Mouse (Mus musculus): ENCODE measurements around the gene Hexb. TPM values are rescaled to one million over a fixed set of nuclear protein-coding genes. Genes with fewer than 3 reads are reported as not detected.
"Not testable (repeated sequence)": the region's sequence is repeated elsewhere in the genome, so short reads cannot be mapped to it uniquely, and the experiment has no call there.

Gene Hexb
- total RNA-seq, 2 experiments from 2014 or later = 117 to 122 TPM

- DNase-seq = no peak
Measured at GRCm38 (mm10) chr13:97180113-97180828, 17.9 kb downstream of the Hexb start.

- no peak for DNase-seq
Measured at GRCm38 (mm10) chr13:97178943-97179342, 19.2 kb downstream of the Hexb start.

DNA sequence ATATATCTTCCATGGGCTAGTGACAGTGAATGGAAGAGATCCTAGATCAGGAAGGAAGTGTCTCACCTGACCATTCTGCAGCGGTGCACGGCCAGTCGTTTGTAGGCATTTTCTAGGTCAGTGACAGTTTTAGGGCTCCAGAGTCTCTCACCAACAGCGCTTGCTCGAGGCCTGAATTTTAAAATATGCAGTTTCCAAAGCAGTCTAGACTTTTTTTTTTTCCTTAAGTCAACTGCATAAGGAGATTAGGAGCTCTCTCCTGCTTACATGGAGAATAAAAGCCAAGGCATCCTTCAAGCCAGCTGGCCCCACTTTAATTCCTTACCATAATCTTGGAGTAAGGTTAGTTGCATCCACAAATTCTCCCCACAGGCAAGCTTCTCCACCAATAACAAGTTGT is 21.4 kb downstream of the Hexb start:
- no peak for DNase-seq

GRCm38 (mm10) chr13:97175520-97176264 is 22.5 kb downstream of the Hexb start:
- DNase-seq = no peak

GRCm38 (mm10) chr13:97145834-97146233 is 52.3 kb downstream of the Hexb start:
- no peak for DNase-seq

DNA sequence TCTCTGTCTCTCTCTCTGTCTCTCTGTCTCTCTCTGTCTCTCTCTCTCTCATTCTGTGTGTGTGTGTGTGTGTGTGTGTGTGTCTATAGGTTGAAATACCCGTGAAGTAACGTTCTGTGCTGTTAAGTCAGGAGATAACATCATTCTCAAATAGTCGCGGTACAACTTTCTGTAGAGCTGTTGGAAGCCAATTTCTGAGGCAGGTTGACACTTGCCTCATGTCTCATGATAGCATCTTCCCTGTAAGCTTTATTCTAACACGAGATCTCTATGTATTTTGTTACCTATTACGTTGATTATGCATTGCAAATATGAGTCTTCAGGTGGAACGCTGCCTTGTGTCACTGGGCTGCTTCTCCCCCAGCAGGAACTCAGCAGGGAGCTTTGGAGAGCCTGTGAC is 55.8 kb downstream of the Hexb start:
- DNase-seq = no peak

DNA sequence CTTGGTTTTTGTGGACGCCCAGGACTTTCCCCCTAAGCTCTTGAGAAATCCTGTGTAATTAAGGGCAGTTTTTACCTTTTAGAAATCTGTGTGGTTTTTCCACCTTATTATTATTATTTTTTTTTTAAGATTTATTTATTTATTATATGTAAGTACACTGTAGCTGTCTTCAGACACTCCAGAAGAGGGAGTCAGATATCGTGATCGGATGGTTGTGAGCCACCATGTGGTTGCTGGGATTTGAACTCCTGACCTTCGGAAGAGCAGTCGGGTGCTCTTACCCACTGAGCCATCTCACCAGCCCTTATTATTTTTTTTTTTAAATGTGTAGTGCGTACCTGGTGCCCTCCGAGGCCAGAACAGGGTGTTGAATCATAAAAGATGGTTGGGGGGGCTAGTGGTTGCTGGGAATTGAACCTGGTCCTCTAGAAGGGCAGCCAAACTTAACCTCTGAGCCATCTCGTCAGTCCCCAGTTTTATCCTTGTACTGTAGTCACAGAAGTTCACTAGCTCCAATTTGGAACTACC is 59.7 kb downstream of the Hexb start:
- DNase-seq = not testable (repeated sequence)

DNA sequence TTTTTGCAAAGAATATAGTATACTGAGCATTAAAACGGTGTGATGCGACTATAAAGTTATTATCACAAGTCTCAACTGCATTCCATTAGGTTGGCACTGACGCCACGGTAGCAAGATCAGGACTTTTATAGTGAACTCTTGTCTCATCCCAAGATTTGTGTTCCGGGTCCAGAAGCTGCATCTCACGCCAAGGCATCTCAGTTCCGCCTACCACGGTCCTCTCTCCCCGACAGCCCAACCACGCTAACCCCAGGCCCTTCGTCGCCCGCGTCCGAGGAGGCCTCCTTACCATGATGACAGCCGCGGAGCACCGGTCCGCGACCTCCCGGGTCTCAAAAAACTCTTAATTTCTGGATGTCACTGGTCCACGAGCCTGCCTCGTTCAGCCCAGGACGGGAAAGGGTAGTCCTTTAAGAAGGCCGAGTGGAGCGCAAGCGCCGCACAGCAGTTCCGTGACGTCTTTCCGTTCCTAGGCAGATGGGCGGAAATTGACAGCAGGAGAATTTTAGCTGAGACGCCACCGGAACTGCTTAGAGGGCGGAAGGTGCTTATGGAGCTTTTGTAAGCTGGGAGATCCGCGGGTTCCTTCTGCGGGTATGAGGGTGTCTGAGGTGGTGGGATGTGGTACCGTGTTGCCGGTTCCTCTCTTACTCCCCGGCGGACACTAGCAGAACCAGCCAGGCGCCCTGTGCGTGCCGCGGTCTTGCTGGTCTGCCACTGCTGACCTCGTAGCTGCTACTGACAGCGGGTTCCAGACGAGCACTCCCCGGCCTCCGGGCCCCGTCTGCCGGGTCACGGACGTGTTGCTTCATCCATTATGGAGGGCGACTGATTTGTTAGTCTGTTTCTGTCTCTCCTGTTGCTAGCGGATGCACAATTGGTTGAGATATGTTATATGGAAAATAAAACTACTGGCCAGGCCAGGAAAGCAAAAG is 60.4 kb downstream of the Hexb start, which contains the start of the genes Gfm2 and Nsa2:
Gene Gfm2, plus strand, starts transcription at position 472 of the 935 bp plus-strand sequence.
Gene Nsa2, minus strand, starts transcription at position 472 of the 935 bp plus-strand sequence.
- DNase-seq = peak; percentile 91

DNA sequence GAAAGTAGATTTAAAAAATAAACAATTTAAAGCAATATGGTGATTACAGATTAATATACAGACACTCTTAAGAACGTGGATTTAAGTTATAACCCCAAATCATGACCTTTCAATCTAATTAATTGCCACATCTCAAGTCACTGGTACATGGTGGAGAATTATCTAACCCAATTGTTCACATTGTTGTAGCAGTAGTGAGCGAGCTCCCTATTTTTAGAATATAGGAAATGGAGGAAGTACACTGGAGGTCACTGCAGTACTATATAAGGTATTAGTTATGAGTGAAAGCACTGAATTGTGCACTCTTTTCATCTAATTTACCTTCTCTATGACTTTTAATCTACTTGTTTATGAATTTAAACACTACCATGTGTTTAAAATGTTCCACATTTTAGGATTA is 67.7 kb downstream of the Hexb start:
- DNase-seq = not testable (repeated sequence)

DNA sequence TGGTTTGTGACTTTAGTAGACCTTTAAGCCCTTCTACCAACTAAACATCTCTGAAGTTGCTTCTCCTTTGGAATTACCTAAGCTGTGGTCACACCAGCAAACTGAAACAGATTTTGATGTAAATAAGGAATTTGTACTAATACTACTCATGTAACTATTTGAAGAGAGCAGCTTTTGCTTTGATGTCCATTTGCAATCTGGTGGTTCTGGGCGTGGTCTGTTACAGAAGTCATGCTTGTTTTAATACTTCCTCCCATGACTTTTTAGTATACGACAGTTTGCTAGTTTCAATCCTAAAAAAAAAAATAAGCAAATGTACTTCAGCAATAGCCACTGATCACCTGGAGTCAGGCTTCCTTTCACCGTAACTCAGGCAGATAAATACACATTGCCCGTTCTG is 68.5 kb downstream of the Hexb start:
- DNase-seq = not testable (repeated sequence)

Other genes starting within 250 kb of the Hexb start
- not detected for gene 1700029F12Rik, start 164.0 kb downstream of the Hexb start, total RNA-seq (2021)
- gene Fam169a, start 131.1 kb downstream of the Hexb start, total RNA-seq (2021) = 10 to 100 TPM; 35.0 to 37.2 TPM
- gene Gm6169, start 99.1 kb downstream of the Hexb start, total RNA-seq (2021) = under 1 TPM in 1 of 2 experiments, not detected in 1; 0.50 TPM
- 10 to 100 TPM; 27.3 to 30.4 TPM for gene Gfm2, start 60.4 kb downstream of the Hexb start, total RNA-seq (2021)
- gene Nsa2, start 60.4 kb downstream of the Hexb start, total RNA-seq (2021) = 10 to 100 TPM; 44.5 to 49.0 TPM
- 100 to 1,000 TPM; 689 to 742 TPM for gene Enc1, start 42.7 kb upstream of the Hexb start, total RNA-seq (2021)